Mouse (Mus musculus) heart, postnatal 36 days (tissue): ENCODE results near the gene Cks1brt. TPM values are rescaled to one million over a fixed set of nuclear protein-coding genes. Genes with fewer than 3 reads are reported as not detected.
"Not testable (repeated sequence)": the region's sequence is repeated elsewhere in the genome, so short reads cannot be mapped to it uniquely, and the experiment has no call there.

Source experiments
- DNase-seq, 2 experiments: peaks; one replicate each; pipeline ENCODE4 v3.0.0; 2021 to 2022
- intact Hi-C: fragments of 180-260 bp; cut with DNase I; formaldehyde crosslinking; loops from one replicate; pipeline ENCODE4 v1.15.1; 2025
- microRNA-seq, 2 experiments: library from miRNA; unstranded; fragments of <30 nt; microRNA quantifications; one replicate each; pipeline ENCODE4 v1.2.0; 2021; ENCODE audit warnings: borderline number of aligned reads in 2 of 2
- total RNA-seq, 2 experiments: library from RNA; stranded (reverse); gene quantifications; 2 replicates each; pipeline ENCODE4 v1.2.3; 2021

Cks1brt gene
- not detected for total RNA-seq

- DNase-seq, result no peak
- intact Hi-C loops, result no loop called here
Measured at GRCm38 (mm10) chr8:85151624-85152023, at the start of gene Cks1brt. Gene Cks1brt, plus strand, starts transcription at chr8:85151924.

GRCm38 (mm10) chr8:85113241-85113640, 38.5 kb upstream of the Cks1brt start:
- DNase-seq, result no peak
- intact Hi-C loops, result no loop called here

GRCm38 (mm10) chr8:85115501-85115900, 36.2 kb upstream of the Cks1brt start:
- DNase-seq, result no peak
- intact Hi-C loops, result no loop called here

- DNase-seq, result no peak
- intact Hi-C loops, result no loop called here
Measured at GRCm38 (mm10) chr8:85116984-85117383, 34.7 kb upstream of the Cks1brt start.

GRCm38 (mm10) chr8:85119052-85119981, 32.4 kb upstream of the Cks1brt start:
- intact Hi-C loops, result loop anchor here (2.0 kb wide), 1 partner anchor 43 kb away; no protein-coding TSS in a partner anchor
- DNase-seq, result peak; percentile 81 to 84

GRCm38 (mm10) chr8:85120251-85120650, 31.5 kb upstream of the Cks1brt start:
- DNase-seq, intact Hi-C loops: not testable (repeated sequence)

- intact Hi-C loops, result no loop called here
- no peak for DNase-seq
Measured at GRCm38 (mm10) chr8:85122995-85123394, 28.7 kb upstream of the Cks1brt start, which contains the start of gene Zfp791. Gene Zfp791, minus strand, starts transcription at chr8:85123095.

- no peak for DNase-seq
- intact Hi-C loops, result no loop called here
Measured at GRCm38 (mm10) chr8:85123691-85124090, 28.0 kb upstream of the Cks1brt start.

GRCm38 (mm10) chr8:85132335-85132734, 19.4 kb upstream of the Cks1brt start:
- intact Hi-C loops, result no loop called here
- DNase-seq, result no peak

- intact Hi-C loops, DNase-seq: not testable (repeated sequence)
Measured at GRCm38 (mm10) chr8:85135690-85136089, 16.0 kb upstream of the Cks1brt start.

GRCm38 (mm10) chr8:85142516-85142915, 9.2 kb upstream of the Cks1brt start:
- intact Hi-C loops, result no loop called here
- peak in 1 of 2 experiments; percentile 5 for DNase-seq

GRCm38 (mm10) chr8:85171291-85171690, 19.6 kb downstream of the Cks1brt start:
- DNase-seq, result peak; percentile 18 to 31
- intact Hi-C loops, result no loop called here

GRCm38 (mm10) chr8:85175892-85176291, 24.2 kb downstream of the Cks1brt start:
- no peak for DNase-seq
- intact Hi-C loops, result no loop called here

- intact Hi-C loops, result no loop called here
- DNase-seq, result no peak
Measured at GRCm38 (mm10) chr8:85192346-85192745, 40.6 kb downstream of the Cks1brt start.

- intact Hi-C loops, result no loop called here
- no peak for DNase-seq
Measured at GRCm38 (mm10) chr8:85220220-85220619, 68.5 kb downstream of the Cks1brt start.

- DNase-seq, result peak; percentile 7 to 9
- intact Hi-C loops, result no loop called here
Measured at GRCm38 (mm10) chr8:85220992-85221391, 69.3 kb downstream of the Cks1brt start.

Small RNA genes lying within 50 kb of the gene (microRNA-seq; reads per million reads assigned to microRNA genes)
- gene Gm23388, result 0.67 to 0.72 reads per million in 2 experiments

Other genes with a start within 250 kb of the Cks1brt start
- not detected for gene Klf1, start 250.0 kb upstream of the Cks1brt start, total RNA-seq
- 10 to 100 TPM in 1 of 2 experiments, 1 to 10 TPM in 1; 7.3 to 11.7 TPM for gene Dnase2a, start 243.4 kb upstream of the Cks1brt start, total RNA-seq
- gene Mast1, start 214.6 kb upstream of the Cks1brt start, total RNA-seq, result under 1 TPM; 0.11 to 0.14 TPM
- not detected for gene Rtbdn, start 204.9 kb upstream of the Cks1brt start, total RNA-seq
- 1 to 10 TPM in 1 of 2 experiments, not detected in 1; 1.0 TPM for gene Gm49661, start 182.5 kb upstream of the Cks1brt start, total RNA-seq
- gene Prdx2, start 182.3 kb upstream of the Cks1brt start, total RNA-seq, result 100 to 1,000 TPM; 633 to 676 TPM
- gene Rnaseh2a, start 182.2 kb upstream of the Cks1brt start, total RNA-seq, result 10 to 100 TPM; 48.6 to 56.7 TPM
- 10 to 100 TPM; 14.9 to 26.9 TPM for gene Junb, start 173.2 kb upstream of the Cks1brt start, total RNA-seq
- 1 to 10 TPM; 2.7 to 2.9 TPM for gene Hook2, start 161.3 kb upstream of the Cks1brt start, total RNA-seq
- gene Best2, start 137.4 kb upstream of the Cks1brt start, total RNA-seq, result not detected
- 10 to 100 TPM; 66.2 to 69.8 TPM for gene Asna1, start 126.6 kb upstream of the Cks1brt start, total RNA-seq
- 10 to 100 TPM; 80.7 to 84.2 TPM for gene Trir, start 125.1 kb upstream of the Cks1brt start, total RNA-seq
- 10 to 100 TPM; 28.1 to 35.1 TPM for gene Tnpo2, start 115.0 kb upstream of the Cks1brt start, total RNA-seq
- gene Fbxw9, start 91.9 kb upstream of the Cks1brt start, total RNA-seq, result 1 to 10 TPM; 3.4 to 4.3 TPM
- gene Gm5741, start 83.9 kb upstream of the Cks1brt start, total RNA-seq, result not detected
- 10 to 100 TPM; 27.0 to 27.4 TPM for gene Dhps, start 80.2 kb upstream of the Cks1brt start, total RNA-seq
- gene Wdr83os, start 71.2 kb upstream of the Cks1brt start, total RNA-seq, result 10 to 100 TPM; 37.4 to 42.2 TPM
- 10 to 100 TPM; 33.3 to 34.2 TPM for gene Wdr83, start 70.6 kb upstream of the Cks1brt start, total RNA-seq
- 10 to 100 TPM; 31.0 to 31.3 TPM for gene Man2b1, start 68.7 kb upstream of the Cks1brt start, total RNA-seq
- 1 to 10 TPM; 2.0 to 2.4 TPM for gene Zfp791, start 28.8 kb upstream of the Cks1brt start, total RNA-seq
- not detected for gene Olfr371, start 74.1 kb downstream of the Cks1brt start, total RNA-seq
- 1 to 10 TPM; 5.8 to 8.2 TPM for gene Orc6, start 147.7 kb downstream of the Cks1brt start, total RNA-seq
- 10 to 100 TPM; 70.7 to 71.1 TPM for gene Vps35, start 147.9 kb downstream of the Cks1brt start, total RNA-seq
- gene Mylk3, start 234.4 kb downstream of the Cks1brt start, total RNA-seq, result 100 to 1,000 TPM; 418 to 460 TPM